Mouse (Mus musculus): ENCODE measurements around the gene Zbtb1. TPM values are rescaled to one million over a fixed set of nuclear protein-coding genes. Genes with fewer than 3 reads are reported as not detected.
A peak's percentile ranks its signal among the peaks of the same experiment; 100 is the strongest.

Gene Zbtb1
- total RNA-seq (2014; fragmentation: Nextera tagmentation), result 21.1 and 28.4 TPM in 2 replicates
- total RNA-seq (2017), result 25.0 and 35.6 TPM in 2 replicates

- peak; percentile 22 for ATAC-seq (replicated peaks; ENCODE audit: low FRiP score, low TSS enrichment, poor library complexity, severe bottlenecking)
These were observed at the start of gene Zbtb1 for GRCm38 (mm10) chr12:76369978-76370830. Gene Zbtb1 (plus strand): TSS chr12:76370266.

GRCm38 (mm10) chr12:76324679-76325431 lies 45.2 kb upstream of the Zbtb1 start, which contains the start of gene Akap5:
Gene Akap5 (plus strand): TSS chr12:76324891.
- ATAC-seq (replicated peaks; ENCODE audit: low FRiP score, low TSS enrichment, poor library complexity, severe bottlenecking), result peak; percentile 22

- ATAC-seq (replicated peaks; ENCODE audit: low FRiP score, low TSS enrichment, poor library complexity, severe bottlenecking), result no peak
These were observed 43.4 kb upstream of the Zbtb1 start for GRCm38 (mm10) chr12:76326437-76327220.

- no peak for ATAC-seq (replicated peaks; ENCODE audit: low FRiP score, low TSS enrichment, poor library complexity, severe bottlenecking)
These were observed 41.3 kb upstream of the Zbtb1 start for GRCm38 (mm10) chr12:76328567-76329354.

- ATAC-seq (replicated peaks; ENCODE audit: low FRiP score, low TSS enrichment, poor library complexity, severe bottlenecking), result no peak
These were observed 36.4 kb upstream of the Zbtb1 start for GRCm38 (mm10) chr12:76333688-76334087.

GRCm38 (mm10) chr12:76335641-76336040 lies 34.4 kb upstream of the Zbtb1 start:
- ATAC-seq (replicated peaks; ENCODE audit: low FRiP score, low TSS enrichment, poor library complexity, severe bottlenecking), result no peak

GRCm38 (mm10) chr12:76336111-76336965 lies 33.7 kb upstream of the Zbtb1 start:
- peak; percentile 56 for ATAC-seq (replicated peaks; ENCODE audit: low FRiP score, low TSS enrichment, poor library complexity, severe bottlenecking)

- peak; percentile 43; the same call in 1 of the 2 replicates for ATAC-seq (replicated peaks; ENCODE audit: low FRiP score, low TSS enrichment, poor library complexity, severe bottlenecking)
These were observed 29.0 kb upstream of the Zbtb1 start for GRCm38 (mm10) chr12:76341080-76341479.

GRCm38 (mm10) chr12:76345759-76346455 lies 24.2 kb upstream of the Zbtb1 start:
- ATAC-seq (replicated peaks; ENCODE audit: low FRiP score, low TSS enrichment, poor library complexity, severe bottlenecking), result peak; percentile 62; the same call in 1 of the 2 replicates

- no peak for ATAC-seq (replicated peaks; ENCODE audit: low FRiP score, low TSS enrichment, poor library complexity, severe bottlenecking)
These were observed 20.3 kb upstream of the Zbtb1 start for GRCm38 (mm10) chr12:76349680-76350220.

- no peak for ATAC-seq (replicated peaks; ENCODE audit: low FRiP score, low TSS enrichment, poor library complexity, severe bottlenecking)
These were observed 9.2 kb upstream of the Zbtb1 start for GRCm38 (mm10) chr12:76360868-76361267.

GRCm38 (mm10) chr12:76361405-76362302 lies 8.4 kb upstream of the Zbtb1 start:
- ATAC-seq (replicated peaks; ENCODE audit: low FRiP score, low TSS enrichment, poor library complexity, severe bottlenecking), result peak; percentile 77

GRCm38 (mm10) chr12:76362303-76362676 lies 7.8 kb upstream of the Zbtb1 start:
- ATAC-seq (replicated peaks; ENCODE audit: low FRiP score, low TSS enrichment, poor library complexity, severe bottlenecking), result 0 out of 2 replicates have a peak, but pooled peaks have one; percentile 1

GRCm38 (mm10) chr12:76366276-76366675 lies 3.8 kb upstream of the Zbtb1 start:
- ATAC-seq (replicated peaks; ENCODE audit: low FRiP score, low TSS enrichment, poor library complexity, severe bottlenecking), result no peak

- ATAC-seq (replicated peaks; ENCODE audit: low FRiP score, low TSS enrichment, poor library complexity, severe bottlenecking), result peak; percentile 3; the same call in 1 of the 2 replicates
These were observed 2.7 kb upstream of the Zbtb1 start for GRCm38 (mm10) chr12:76367096-76367995.

All from megakaryocyte-erythroid progenitor cell, adult 5-6 weeks (primary cell).